Mouse (Mus musculus): ENCODE results near the gene Grk2. TPM values are rescaled to one million over a fixed set of nuclear protein-coding genes. Genes with fewer than 3 reads are reported as not detected.

Gene Grk2
- polyA plus RNA-seq, 1 experiment from 2014 or later = 18.1 TPM

GRCm38 (mm10) chr19:4300852-4301734 lies 4.9 kb downstream of the Grk2 start:
- Histone ChIP-seq H3K27me3 (ENCODE audit: control insufficient read depth, insufficient read depth, low read length) (no peaks in the 10 kb centered on the region), H3K9ac (ENCODE audit: low read length) (no peak overlapping the region), H3K27ac (ENCODE audit: low read depth, low read length) (no peak overlapping the region), H3K4me1 (replicated peaks; ENCODE audit: control insufficient read depth, insufficient read depth, low read length) (peaks cover 15% of the 10 kb centered on the region), H3K36me3 (ENCODE audit: control insufficient read depth, insufficient read depth, low read length) (no peaks in the 10 kb centered on the region), H3K9me3 (ENCODE audit: control insufficient read depth, low read length) (no peaks in the 10 kb centered on the region), H3K4me2 (ENCODE audit: low read depth, low read length, severe bottlenecking) (no peak overlapping the region), H3K4me3 (ENCODE audit: low read depth, low read length) (no peak overlapping the region)
- WGBS = 83% methylated on average over 11 of the region's 11 CpGs
- ATAC-seq (replicated peaks; ENCODE audit: low FRiP score) = no peak
- DNase-seq (ENCODE audit: low spot score) = peak; percentile 42

- H3K27ac ChIP-seq (ENCODE audit: low read depth, low read length) = no peak overlapping the region
- H3K4me1 ChIP-seq (replicated peaks; ENCODE audit: control insufficient read depth, insufficient read depth, low read length) = peaks cover 15% of the 10 kb centered on the region
- H3K9ac ChIP-seq (ENCODE audit: low read length) = no peak overlapping the region
Measured at GRCm38 (mm10) chr19:4300271-4300704, 5.7 kb downstream of the Grk2 start.

GRCm38 (mm10) chr19:4299574-4300270 lies 6.3 kb downstream of the Grk2 start:
- Histone ChIP-seq H3K9ac (ENCODE audit: low read length) (no peak overlapping the region), H3K27me3 (ENCODE audit: control insufficient read depth, insufficient read depth, low read length) (no peaks in the 10 kb centered on the region), H3K9me3 (ENCODE audit: control insufficient read depth, low read length) (no peaks in the 10 kb centered on the region), H3K27ac (ENCODE audit: low read depth, low read length) (no peak overlapping the region), H3K4me3 (ENCODE audit: low read depth, low read length) (no peak overlapping the region), H3K4me1 (replicated peaks; ENCODE audit: control insufficient read depth, insufficient read depth, low read length) (peaks cover 12% of the 10 kb centered on the region), H3K36me3 (ENCODE audit: control insufficient read depth, insufficient read depth, low read length) (no peaks in the 10 kb centered on the region), H3K4me2 (ENCODE audit: low read depth, low read length, severe bottlenecking) (no peak overlapping the region)
- 87% methylated on average over 6 of the region's 6 CpGs for WGBS
- DNase-seq (ENCODE audit: low spot score) (peak; percentile 24), ATAC-seq (replicated peaks; ENCODE audit: low FRiP score) (no peak)

More at GRCm38 (mm10) chr19:4300271-4300704, 5.7 kb downstream of the Grk2 start:
- WGBS = 49% methylated on average over 7 of the region's 7 CpGs
- Histone ChIP-seq H3K36me3 (ENCODE audit: control insufficient read depth, insufficient read depth, low read length) (no peaks in the 10 kb centered on the region), H3K9me3 (ENCODE audit: control insufficient read depth, low read length) (no peaks in the 10 kb centered on the region), H3K27me3 (ENCODE audit: control insufficient read depth, insufficient read depth, low read length) (no peaks in the 10 kb centered on the region), H3K4me2 (ENCODE audit: low read depth, low read length, severe bottlenecking) (no peak overlapping the region), H3K4me3 (ENCODE audit: low read depth, low read length) (no peak overlapping the region)
- DNase-seq (ENCODE audit: low spot score) (peak; percentile 47), ATAC-seq (replicated peaks; ENCODE audit: low FRiP score) (no peak)

GRCm38 (mm10) chr19:4299126-4299525 lies 6.9 kb downstream of the Grk2 start:
- Histone ChIP-seq H3K4me3 (ENCODE audit: low read depth, low read length) (no peak overlapping the region), H3K4me2 (ENCODE audit: low read depth, low read length, severe bottlenecking) (no peak overlapping the region), H3K27ac (ENCODE audit: low read depth, low read length) (no peak overlapping the region), H3K4me1 (replicated peaks; ENCODE audit: control insufficient read depth, insufficient read depth, low read length) (peaks cover 7% of the 10 kb centered on the region), H3K27me3 (ENCODE audit: control insufficient read depth, insufficient read depth, low read length) (no peaks in the 10 kb centered on the region), H3K36me3 (ENCODE audit: control insufficient read depth, insufficient read depth, low read length) (no peaks in the 10 kb centered on the region), H3K9me3 (ENCODE audit: control insufficient read depth, low read length) (no peaks in the 10 kb centered on the region), H3K9ac (ENCODE audit: low read length) (no peak overlapping the region)
- WGBS = 91% methylated on average over 7 of the region's 7 CpGs
- ATAC-seq (replicated peaks; ENCODE audit: low FRiP score) (no peak), DNase-seq (ENCODE audit: low spot score) (peak; percentile 30)

- Histone ChIP-seq H3K9ac (ENCODE audit: low read length) (no peak overlapping the region), H3K4me2 (ENCODE audit: low read depth, low read length, severe bottlenecking) (no peak overlapping the region), H3K27ac (ENCODE audit: low read depth, low read length) (no peak overlapping the region), H3K4me1 (replicated peaks; ENCODE audit: control insufficient read depth, insufficient read depth, low read length) (peaks cover 7% of the 10 kb centered on the region), H3K36me3 (ENCODE audit: control insufficient read depth, insufficient read depth, low read length) (no peaks in the 10 kb centered on the region), H3K4me3 (ENCODE audit: low read depth, low read length) (no peak overlapping the region), H3K9me3 (ENCODE audit: control insufficient read depth, low read length) (no peaks in the 10 kb centered on the region), H3K27me3 (ENCODE audit: control insufficient read depth, insufficient read depth, low read length) (no peaks in the 10 kb centered on the region)
- DNase-seq (ENCODE audit: low spot score) = peak; percentile 37
- WGBS = 89% methylated on average over 17 of the region's 17 CpGs
- ATAC-seq (replicated peaks; ENCODE audit: low FRiP score) = no peak
Measured at GRCm38 (mm10) chr19:4298322-4299121, 7.5 kb downstream of the Grk2 start.

GRCm38 (mm10) chr19:4297851-4298250 lies 8.2 kb downstream of the Grk2 start:
- Histone ChIP-seq H3K36me3 (ENCODE audit: control insufficient read depth, insufficient read depth, low read length) (no peaks in the 10 kb centered on the region; the same call in 1 of the 2 replicates), H3K27me3 (ENCODE audit: control insufficient read depth, insufficient read depth, low read length) (no peaks in the 10 kb centered on the region), H3K4me1 (replicated peaks; ENCODE audit: control insufficient read depth, insufficient read depth, low read length) (peaks cover 5% of the 10 kb centered on the region; the same call in 1 of the 2 replicates), H3K9me3 (ENCODE audit: control insufficient read depth, low read length) (no peaks in the 10 kb centered on the region), H3K4me2 (ENCODE audit: low read depth, low read length, severe bottlenecking) (no peak overlapping the region), H3K9ac (ENCODE audit: low read length) (no peak overlapping the region), H3K27ac (ENCODE audit: low read depth, low read length) (no peak overlapping the region), H3K4me3 (ENCODE audit: low read depth, low read length) (no peak overlapping the region)
- WGBS = 88% methylated on average over 5 of the region's 5 CpGs
- no peak for ATAC-seq (replicated peaks; ENCODE audit: low FRiP score)
- DNase-seq (ENCODE audit: low spot score) = peak; percentile 42

- Histone ChIP-seq H3K27ac (ENCODE audit: low read depth, low read length) (no peak overlapping the region), H3K9ac (ENCODE audit: low read length) (no peak overlapping the region), H3K36me3 (ENCODE audit: control insufficient read depth, insufficient read depth, low read length) (peaks cover 2% of the 10 kb centered on the region; the same call in 1 of the 2 replicates), H3K4me2 (ENCODE audit: low read depth, low read length, severe bottlenecking) (no peak overlapping the region), H3K9me3 (ENCODE audit: control insufficient read depth, low read length) (no peaks in the 10 kb centered on the region), H3K27me3 (ENCODE audit: control insufficient read depth, insufficient read depth, low read length) (no peaks in the 10 kb centered on the region), H3K4me3 (ENCODE audit: low read depth, low read length) (no peak overlapping the region), H3K4me1 (replicated peaks; ENCODE audit: control insufficient read depth, insufficient read depth, low read length) (no peaks in the 10 kb centered on the region)
- 90% methylated on average over 2 of the region's 2 CpGs for whole genome bisulfite sequencing
- no peak for DNase-seq (ENCODE audit: low spot score)
- ATAC-seq (replicated peaks; ENCODE audit: low FRiP score) = no peak
Measured at GRCm38 (mm10) chr19:4296611-4297010, 9.4 kb downstream of the Grk2 start.

GRCm38 (mm10) chr19:4295391-4295790 lies 10.6 kb downstream of the Grk2 start:
- H3K27ac ChIP-seq (ENCODE audit: low read depth, low read length) = no peak overlapping the region
- no peak overlapping the region for H3K4me3 ChIP-seq (ENCODE audit: low read depth, low read length)
- DNase-seq (ENCODE audit: low spot score) (no peak), ATAC-seq (replicated peaks; ENCODE audit: low FRiP score) (no peak)
- 97% methylated on average over 4 of the region's 4 CpGs for WGBS
- H3K9me3 ChIP-seq (ENCODE audit: control insufficient read depth, low read length) = no peaks in the 10 kb centered on the region
- H3K4me2 ChIP-seq (ENCODE audit: low read depth, low read length, severe bottlenecking) = no peak overlapping the region
- H3K4me1 ChIP-seq (replicated peaks; ENCODE audit: control insufficient read depth, insufficient read depth, low read length) = no peaks in the 10 kb centered on the region
- H3K9ac ChIP-seq (ENCODE audit: low read length) = no peak overlapping the region
- peaks cover 5% of the 10 kb centered on the region; the same call in 1 of the 2 replicates for H3K36me3 ChIP-seq (ENCODE audit: control insufficient read depth, insufficient read depth, low read length)
- no peaks in the 10 kb centered on the region for H3K27me3 ChIP-seq (ENCODE audit: control insufficient read depth, insufficient read depth, low read length)

Measured in forebrain, embryonic 11.5 days (tissue).